Mouse (Mus musculus): Measurements from ENCODE around the gene Oxct2a. TPM values are rescaled to one million over a fixed set of nuclear protein-coding genes. Genes with fewer than 3 reads are reported as not detected.

The Oxct2a gene
- total and polyA plus RNA-seq, 3 experiments, result 0.08 TPM; not detected in 2

GRCm38 (mm10) chr4:123342091-123342641, 18.7 kb upstream of the Oxct2a start:
- no peak for DNase-seq (ENCODE audit: extremely low read depth)
- Histone ChIP-seq H3K36me3 (replicated peaks in 1 of 2; ENCODE audit: control insufficient read depth in 1 of 2, insufficient read depth in 1 of 2, low read length in 1 of 2) (peaks cover 0 to 5% of the 10 kb centered on the region in 2 experiments), H3K9ac (ENCODE audit: insufficient read depth, low read depth) (no peak overlapping the region), H3K79me2 (replicated peaks; ENCODE audit: control insufficient read depth, extremely low read depth, insufficient read depth, poor library complexity, severe bottlenecking) (no peaks in the 10 kb centered on the region), H3K27me3 (replicated peaks) (peaks cover 14% of the 10 kb centered on the region), H3K4me3 (replicated peaks in 1 of 3; ENCODE audit: low read depth in 2 of 3, low read length in 2 of 3, poor library complexity in 1 of 3) (peak overlapping the region; percentile 52 to 75 (median 63)), H3K27ac (ENCODE audit: insufficient read depth, low read depth) (no peak overlapping the region), H3K4me2 (ENCODE audit: insufficient read depth, low read depth, poor library complexity, severe bottlenecking) (peak overlapping the region; percentile 59), H3K4me1 (ENCODE audit: control insufficient read depth in 1 of 2, insufficient read depth in 2 of 2) (peaks cover 19 to 39% of the 10 kb centered on the region in 2 experiments), H3K9me3 (replicated peaks; ENCODE audit: low read length) (no peaks in the 10 kb centered on the region)
- 0 out of 2 replicates have a peak, but pooled peaks have one; percentile 29 for TF ChIP-seq MXI1 (IDR thresholded peaks at IDR 0.05; ENCODE audit: low read depth, low read length)
- TF ChIP-seq SMC3 (IDR thresholded peaks at IDR 0.05; ENCODE audit: low read depth, low read length), result no peak
- in situ Hi-C loops (cut with MboI; ENCODE audit: low pct_ligation_motif_present, low pct_unique_long_range_greater_than_20kb, low sequenced_read_pairs) (loop anchor here (5.0 kb wide), 1 partner anchor 40 kb away; no protein-coding TSS in a partner anchor), dilution Hi-C loops (cut with MboI; ENCODE audit: extremely low pct_ligation_motif_present, extremely low pct_unique_long_range_greater_than_20kb, low sequenced_read_pairs) (no loop called here)

GRCm38 (mm10) chr4:123340232-123340631, 16.8 kb upstream of the Oxct2a start:
- dilution Hi-C loops (cut with MboI; ENCODE audit: extremely low pct_ligation_motif_present, extremely low pct_unique_long_range_greater_than_20kb, low sequenced_read_pairs) (no loop called here), in situ Hi-C loops (cut with MboI; ENCODE audit: low pct_ligation_motif_present, low pct_unique_long_range_greater_than_20kb, low sequenced_read_pairs) (loop anchor here (5.0 kb wide), 1 partner anchor 38 kb away; no protein-coding TSS in a partner anchor)
- Histone ChIP-seq H3K79me2 (replicated peaks; ENCODE audit: control insufficient read depth, extremely low read depth, insufficient read depth, poor library complexity, severe bottlenecking) (no peaks in the 10 kb centered on the region), H3K36me3 (replicated peaks in 1 of 2; ENCODE audit: control insufficient read depth in 1 of 2, insufficient read depth in 1 of 2, low read length in 1 of 2) (no peaks in the 10 kb centered on the region), H3K4me3 (replicated peaks in 1 of 3; ENCODE audit: low read depth in 2 of 3, low read length in 2 of 3, poor library complexity in 1 of 3) (no peak overlapping the region), H3K4me1 (ENCODE audit: control insufficient read depth in 1 of 2, insufficient read depth in 2 of 2) (peaks cover 19 to 48% of the 10 kb centered on the region in 2 experiments), H3K27me3 (replicated peaks) (peaks cover 14% of the 10 kb centered on the region), H3K9me3 (replicated peaks; ENCODE audit: low read length) (no peaks in the 10 kb centered on the region), H3K9ac (ENCODE audit: insufficient read depth, low read depth) (no peak overlapping the region), H3K4me2 (ENCODE audit: insufficient read depth, low read depth, poor library complexity, severe bottlenecking) (0 out of 2 replicates have a peak overlapping the region, but pooled peaks have one; percentile 41), H3K27ac (ENCODE audit: insufficient read depth, low read depth) (no peak overlapping the region)
- peak; percentile 62 for DNase-seq (ENCODE audit: extremely low read depth)
- no peak for TF ChIP-seq PAX5 (IDR thresholded peaks at IDR 0.05; ENCODE audit: low read length)
- TF ChIP-seq ELF1 (IDR thresholded peaks at IDR 0.05; ENCODE audit: low read depth, low read length), result no peak
- TF ChIP-seq IRF4 (IDR thresholded peaks at IDR 0.05; ENCODE audit: low read depth, low read length), result 0 out of 2 replicates have a peak, but pooled peaks have one; percentile 16
- TF ChIP-seq JUN (IDR thresholded peaks at IDR 0.05; ENCODE audit: insufficient read depth, low read depth, low read length), result no peak
- TF ChIP-seq GABPA (IDR thresholded peaks at IDR 0.05; ENCODE audit: insufficient replicate concordance, low read depth, low read length), result no peak
- no peak for TF ChIP-seq JUND (conservative IDR thresholded peaks at IDR 0.05; ENCODE audit: low read depth, low read length)
- no peak for TF ChIP-seq ZC3H11A (IDR thresholded peaks at IDR 0.05; ENCODE audit: low read depth, low read length)
- TF ChIP-seq MXI1 (IDR thresholded peaks at IDR 0.05; ENCODE audit: low read depth, low read length), result no peak
- no peak for TF ChIP-seq NELFE (IDR thresholded peaks at IDR 0.05; ENCODE audit: low read depth, low read length)
- peak; percentile 18 for TF ChIP-seq RAD21 (IDR thresholded peaks at IDR 0.05; ENCODE audit: low read depth, low read length)
- TF ChIP-seq ZNF384 (IDR thresholded peaks at IDR 0.05; ENCODE audit: low read depth, low read length), result no peak
- TF ChIP-seq HCFC1 (IDR thresholded peaks at IDR 0.05; ENCODE audit: low read depth, low read length), result no peak
- TF ChIP-seq ZKSCAN1 (IDR thresholded peaks at IDR 0.05; ENCODE audit: borderline replicate concordance, low read depth, low read length), result no peak
- peak in 1 of 2 experiments; percentile 22; a peak in 2 of 4 replicates for TF ChIP-seq CTCF (conservative IDR thresholded peaks at IDR 0.05 in 1 of 2, IDR thresholded peaks at IDR 0.05 in 1 of 2; ENCODE audit: low read depth in 2 of 2, low read length in 2 of 2)
- no peak for TF ChIP-seq USF2 (conservative IDR thresholded peaks at IDR 0.05; ENCODE audit: low read depth, low read length)
- TF ChIP-seq E2F4 (IDR thresholded peaks at IDR 0.05; ENCODE audit: insufficient replicate concordance, low read depth, low read length), result no peak
- no peak for TF ChIP-seq MYC (IDR thresholded peaks at IDR 0.05; ENCODE audit: low read depth, low read length)
